Mouse (Mus musculus): ENCODE measurements at regions not wholly inside any gene's neighbourhood (a gene's known extent, or its start where the extent isn't known, plus 50 kb on each side); places are given as distances from the start of the nearest gene placed in this dataset.

DNA sequence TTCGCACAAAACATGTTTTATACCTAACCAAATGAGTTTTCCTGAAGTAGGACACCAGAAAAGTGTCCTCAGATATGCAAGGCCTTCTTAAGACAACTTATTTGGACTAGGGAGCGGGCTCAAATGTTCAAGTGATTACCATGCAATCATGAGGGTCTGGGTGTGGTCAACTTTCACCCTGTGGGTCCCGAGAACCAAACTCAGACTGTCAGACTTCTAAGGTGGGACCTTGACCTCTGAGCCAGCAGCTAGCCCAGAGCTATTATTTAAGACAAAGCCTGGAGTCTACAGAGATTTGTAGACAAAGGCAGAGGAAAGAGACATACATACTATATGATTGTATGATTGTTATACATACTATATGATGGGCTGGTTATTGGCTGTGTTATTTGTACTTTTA is 62.5 kb downstream of the Snrpe start:
- TF ChIP-seq CTCF (IDR thresholded peaks at IDR 0.05; ENCODE audit: low read depth) (no peak), EP300 (optimal IDR thresholded peaks at IDR 0.05) (no peak)
